Mouse (Mus musculus): ENCODE measurements around the gene Elmod2.

Elmod2 gene

GRCm38 (mm10) chr8:83278431-83278830 lies 53.9 kb downstream of the Elmod2 start:
- in situ Hi-C loops (cut with MboI, MseI), result no loop called here

GRCm38 (mm10) chr8:83274470-83274869 lies 57.8 kb downstream of the Elmod2 start:
- in situ Hi-C loops (cut with MboI, MseI), result no loop called here

- in situ Hi-C loops (cut with MboI, MseI), result no loop called here
These were observed 59.8 kb downstream of the Elmod2 start for GRCm38 (mm10) chr8:83272464-83272863.

GRCm38 (mm10) chr8:83271172-83271571 lies 61.1 kb downstream of the Elmod2 start:
- in situ Hi-C loops (cut with MboI, MseI), result no loop called here
